Mouse (Mus musculus) MEL (cell line): ENCODE results near the gene Ybx1. TPM values are rescaled to one million over a fixed set of nuclear protein-coding genes. Genes with fewer than 3 reads are reported as not detected.

ENCODE experiments used
- DNase-seq: peaks from one replicate; pipeline ENCODE4 v3.0.0; 2011; ENCODE audit warnings: low read depth, low spot score
- H3K27ac ChIP-seq: 2 replicates; pipeline ENCODE4 v1.5.1; 2012; ENCODE audit warnings: low read depth, mild to moderate bottlenecking, control low read depth, low read length, moderate library complexity; ENCODE audit not compliant: control insufficient read depth
- H3K27me3 ChIP-seq, 2 experiments: fragments of 150-350 bp in 1 of 2; sonication (generic) in 1 of 2; 2 replicates each; pipeline ENCODE4 v1.6.1; 2012; ENCODE audit warnings: low read length in 2 of 2, mild to moderate bottlenecking in 2 of 2, improper control_type of control experiment in 1 of 2, moderate library complexity in 1 of 2; ENCODE audit not compliant: insufficient read depth in 2 of 2, control insufficient read depth in 1 of 2
- H3K36me3 ChIP-seq, 2 experiments: 2 replicates each; pipeline ENCODE4 v1.6.1; 2012 to 2014; ENCODE audit warnings: low read length in 2 of 2, improper control_type of control experiment in 1 of 2, inconsistent platforms in 1 of 2, mild to moderate bottlenecking in 1 of 2; ENCODE audit not compliant: insufficient read depth in 2 of 2, control insufficient read depth in 1 of 2
- H3K4me1 ChIP-seq, 2 experiments: fragments of 150-350 bp in 1 of 2; sonication (generic) in 1 of 2; 2 replicates each; pipeline ENCODE4 v1.6.1; 2012; ENCODE audit warnings: low read length in 2 of 2, improper control_type of control experiment in 1 of 2, mild to moderate bottlenecking in 1 of 2; ENCODE audit not compliant: insufficient read depth in 2 of 2, control insufficient read depth in 1 of 2
- H3K4me3 ChIP-seq, 2 experiments: fragments of 150-350 bp in 1 of 2; sonication (generic) in 1 of 2; 2 replicates each; pipeline ENCODE4 v1.5.1; 2012; ENCODE audit warnings: low read depth in 2 of 2, low read length in 2 of 2, mild to moderate bottlenecking in 2 of 2, moderate library complexity in 2 of 2, control low read depth in 1 of 2, improper control_type of control experiment in 1 of 2; ENCODE audit not compliant: control insufficient read depth in 1 of 2, insufficient read depth in 1 of 2
- H3K79me2 ChIP-seq: 2 replicates; pipeline ENCODE4 v1.6.1; 2012; ENCODE audit warnings: mild to moderate bottlenecking, low read length, moderate library complexity; ENCODE audit not compliant: control insufficient read depth, poor library complexity, insufficient read depth
- H3K9ac ChIP-seq: 2 replicates; pipeline ENCODE4 v1.6.1; 2012; ENCODE audit warnings: low read depth, mild to moderate bottlenecking, control low read depth, low read length, moderate library complexity; ENCODE audit not compliant: control insufficient read depth, poor library complexity, severe bottlenecking
- H3K9me3 ChIP-seq: fragments of 150-350 bp; sonication (generic); replicated peaks from 2 replicates; pipeline ENCODE4 v1.6.1; 2012; ENCODE audit warnings: mild to moderate bottlenecking, low read length, improper control_type of control experiment, moderate library complexity; ENCODE audit not compliant: insufficient read depth
- BHLHE40 ChIP-seq: IDR thresholded peaks from 2 replicates; pipeline ENCODE4 v1.6.1; 2012; ENCODE audit warnings: low read depth, mild to moderate bottlenecking, inconsistent platforms, low read length, improper control_type of control experiment, borderline replicate concordance
- CHD1 ChIP-seq: IDR thresholded peaks from 2 replicates; pipeline ENCODE4 v1.6.1; 2012; ENCODE audit warnings: low read depth, mild to moderate bottlenecking, inconsistent platforms, low read length, improper control_type of control experiment
- CHD2 ChIP-seq: IDR thresholded peaks from 2 replicates; pipeline ENCODE4 v1.6.1; 2011; ENCODE audit warnings: low read length, improper control_type of control experiment
- E2F4 ChIP-seq: IDR thresholded peaks from 2 replicates; pipeline ENCODE4 v1.6.1; 2011; ENCODE audit warnings: low read depth, low read length, improper control_type of control experiment, borderline replicate concordance
- ELF1 ChIP-seq: IDR thresholded peaks from 2 replicates; pipeline ENCODE4 v1.6.1; 2014; ENCODE audit warnings: low read depth, mild to moderate bottlenecking, inconsistent platforms, low read length, improper control_type of control experiment, moderate library complexity
- EP300 ChIP-seq, 2 experiments: IDR thresholded peaks; 2 replicates each; pipeline ENCODE4 v1.6.1; 2011; ENCODE audit warnings: improper control_type of control experiment in 2 of 2, low read length in 2 of 2, low read depth in 1 of 2, mild to moderate bottlenecking in 1 of 2
- ETS1 ChIP-seq: IDR thresholded peaks from 2 replicates; pipeline ENCODE4 v1.6.1; 2012; ENCODE audit warnings: low read depth, mild to moderate bottlenecking, inconsistent platforms, low read length, improper control_type of control experiment, moderate library complexity
- GATA1 ChIP-seq: IDR thresholded peaks from 2 replicates; pipeline ENCODE4 v1.6.1; 2011; ENCODE audit warnings: low read depth, low read length, improper control_type of control experiment
- HCFC1 ChIP-seq: IDR thresholded peaks from 2 replicates; pipeline ENCODE4 v1.6.1; 2012; ENCODE audit warnings: low read depth, mild to moderate bottlenecking, inconsistent platforms, low read length, improper control_type of control experiment, moderate library complexity
- JUND ChIP-seq: IDR thresholded peaks from 2 replicates; pipeline ENCODE4 v1.6.1; 2011; ENCODE audit warnings: low read depth, mild to moderate bottlenecking, improper control_type of control experiment, low read length
- KAT2A ChIP-seq: conservative IDR thresholded peaks from 2 replicates; pipeline ENCODE4 v1.6.1; 2012; ENCODE audit warnings: low read depth, low read length, improper control_type of control experiment, inconsistent platforms
- MAFK ChIP-seq: IDR thresholded peaks from 2 replicates; pipeline ENCODE4 v1.6.1; 2011; ENCODE audit warnings: low read depth, mild to moderate bottlenecking, low read length, improper control_type of control experiment, borderline replicate concordance
- MAX ChIP-seq: IDR thresholded peaks from 2 replicates; pipeline ENCODE4 v1.6.1; 2011; ENCODE audit warnings: low read length, improper control_type of control experiment
- MEF2A ChIP-seq: IDR thresholded peaks from 2 replicates; pipeline ENCODE4 v1.6.1; 2014; ENCODE audit warnings: low read depth, mild to moderate bottlenecking, inconsistent platforms, low read length, improper control_type of control experiment; ENCODE audit not compliant: poor library complexity, insufficient replicate concordance, severe bottlenecking; ENCODE audit errors: extremely low read depth
- MXI1 ChIP-seq: IDR thresholded peaks from 2 replicates; pipeline ENCODE4 v1.6.1; 2011; ENCODE audit warnings: mild to moderate bottlenecking, low read depth, low read length, improper control_type of control experiment
- MYB ChIP-seq: IDR thresholded peaks from 2 replicates; pipeline ENCODE4 v1.6.1; 2011; ENCODE audit warnings: mild to moderate bottlenecking, low read depth, low read length, improper control_type of control experiment
- MYC ChIP-seq: IDR thresholded peaks from 2 replicates; pipeline ENCODE4 v1.6.1; 2011; ENCODE audit warnings: low read depth, mild to moderate bottlenecking, low read length, improper control_type of control experiment, moderate library complexity
- NELFE ChIP-seq: IDR thresholded peaks from 2 replicates; pipeline ENCODE4 v1.6.1; 2011; ENCODE audit warnings: low read depth, low read length, improper control_type of control experiment
- NRF1 ChIP-seq: IDR thresholded peaks from 2 replicates; pipeline ENCODE4 v1.6.1; 2014; ENCODE audit warnings: low read depth, mild to moderate bottlenecking, inconsistent platforms, low read length, improper control_type of control experiment, moderate library complexity; ENCODE audit not compliant: poor library complexity, insufficient read depth, severe bottlenecking
- POLR2AphosphoS2 ChIP-seq: IDR thresholded peaks from 2 replicates; pipeline ENCODE4 v1.6.1; 2011; ENCODE audit warnings: low read length, improper control_type of control experiment
- POLR2AphosphoS5 ChIP-seq: IDR thresholded peaks from 2 replicates; pipeline ENCODE4 v1.6.1; 2012; ENCODE audit warnings: low read depth, borderline replicate concordance, mild to moderate bottlenecking, inconsistent platforms, low read length, moderate library complexity, mixed read lengths
- RCOR1 ChIP-seq: IDR thresholded peaks from 2 replicates; pipeline ENCODE4 v1.6.1; 2012; ENCODE audit warnings: low read depth, mild to moderate bottlenecking, inconsistent platforms, low read length, improper control_type of control experiment
- SIN3A ChIP-seq: IDR thresholded peaks from 2 replicates; pipeline ENCODE4 v1.6.1; 2012; ENCODE audit warnings: low read length, improper control_type of control experiment, inconsistent platforms
- SMC3 ChIP-seq: IDR thresholded peaks from 2 replicates; pipeline ENCODE4 v1.6.1; 2011; ENCODE audit warnings: low read depth, low read length, improper control_type of control experiment
- TAL1 ChIP-seq: IDR thresholded peaks from 2 replicates; pipeline ENCODE4 v1.6.1; 2012; ENCODE audit warnings: mild to moderate bottlenecking, inconsistent platforms, low read length, moderate library complexity, mixed read lengths
- TBP ChIP-seq: IDR thresholded peaks from 2 replicates; pipeline ENCODE4 v1.8.0; 2011; ENCODE audit warnings: low read depth, low read length, improper control_type of control experiment
- UBTF ChIP-seq: IDR thresholded peaks from 2 replicates; pipeline ENCODE4 v1.6.1; 2012; ENCODE audit warnings: low read depth, mild to moderate bottlenecking, inconsistent platforms, low read length, improper control_type of control experiment, moderate library complexity, borderline replicate concordance; ENCODE audit not compliant: insufficient read depth
- USF1 ChIP-seq: IDR thresholded peaks from 2 replicates; pipeline ENCODE4 v1.6.1; 2014; ENCODE audit warnings: low read depth, mild to moderate bottlenecking, inconsistent platforms, low read length, improper control_type of control experiment, moderate library complexity
- USF2 ChIP-seq, 2 experiments: IDR thresholded peaks; 2 replicates each; pipeline ENCODE4 v1.6.1; 2011 to 2012; ENCODE audit warnings: improper control_type of control experiment in 2 of 2, low read length in 2 of 2, borderline replicate concordance in 1 of 2, inconsistent platforms in 1 of 2, low read depth in 1 of 2, mild to moderate bottlenecking in 1 of 2; ENCODE audit not compliant: insufficient read depth in 1 of 2
- ZC3H11A ChIP-seq: IDR thresholded peaks from 2 replicates; pipeline ENCODE4 v1.6.1; 2012; ENCODE audit warnings: low read depth, mild to moderate bottlenecking, inconsistent platforms, low read length, improper control_type of control experiment
- ZKSCAN1 ChIP-seq: IDR thresholded peaks from 2 replicates; pipeline ENCODE4 v1.6.1; 2012; ENCODE audit warnings: low read depth, mild to moderate bottlenecking, inconsistent platforms, low read length, improper control_type of control experiment, moderate library complexity
- polyA plus RNA-seq, 2 experiments: library from polyadenylated mRNA; stranded (reverse) in 1 of 2; unstranded in 1 of 2; fragments of >175 nt in 1 of 2; fragments of >200 nt in 1 of 2; gene quantifications; 2 replicates each; pipeline versions ENCODE4 v1.2.1 to v1.2.4; 2012; ENCODE audit warnings: low replicate concordance in 2 of 2, low read depth in 1 of 2; ENCODE audit not compliant: insufficient read length in 2 of 2, insufficient read depth in 1 of 2, missing spikeins in 1 of 2
- total RNA-seq: library from RNA; depleted of rRNA; stranded (reverse); fragments of 300-350 nt; gene quantifications from 2 replicates; pipeline ENCODE4 v1.2.3, GENCODE M21; 2012

Gene Ybx1
- total and polyA plus RNA-seq, 3 experiments: 979 to 2,666 (median 2,172) TPM

DNA sequence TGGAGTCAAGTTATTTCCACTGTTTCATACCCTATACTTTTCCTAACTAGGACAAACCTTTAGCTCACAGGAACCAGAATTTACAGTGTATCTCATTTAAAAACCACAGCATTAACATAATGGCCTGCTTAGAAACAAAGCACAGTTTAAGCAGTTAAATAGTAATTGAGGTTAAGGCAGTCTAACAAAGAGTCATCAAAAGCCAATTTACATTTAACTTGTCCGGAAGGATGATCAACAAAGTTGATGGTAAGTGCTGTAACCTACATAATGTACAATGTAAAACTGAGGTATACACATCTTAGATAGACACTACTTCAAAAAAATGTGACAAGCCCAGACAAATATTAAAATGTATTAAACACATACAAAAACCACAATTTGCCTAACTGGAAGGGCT lies 2.5 kb downstream of the Ybx1 start:
- H3K27me3 ChIP-seq: no peaks in the 10 kb centered on the region
- peaks cover 30 to 43% of the 10 kb centered on the region in 2 experiments for H3K36me3 ChIP-seq
- TF ChIP-seq ZC3H11A (no peak), POLR2AphosphoS2 (no peak), SMC3 (no peak), BHLHE40 (no peak), NELFE (no peak), ELF1 (no peak), SIN3A (no peak)
- peaks cover 15 to 28% of the 10 kb centered on the region in 2 experiments for H3K4me1 ChIP-seq
- peak overlapping the region; percentile 99 for H3K9ac ChIP-seq
- no peaks in the 10 kb centered on the region for H3K9me3 ChIP-seq
- no peak for DNase-seq
- no peak overlapping the region for H3K27ac ChIP-seq
- peaks cover 75% of the 10 kb centered on the region for H3K79me2 ChIP-seq
- H3K4me3 ChIP-seq: peak overlapping the region; percentile 84 to 99

DNA sequence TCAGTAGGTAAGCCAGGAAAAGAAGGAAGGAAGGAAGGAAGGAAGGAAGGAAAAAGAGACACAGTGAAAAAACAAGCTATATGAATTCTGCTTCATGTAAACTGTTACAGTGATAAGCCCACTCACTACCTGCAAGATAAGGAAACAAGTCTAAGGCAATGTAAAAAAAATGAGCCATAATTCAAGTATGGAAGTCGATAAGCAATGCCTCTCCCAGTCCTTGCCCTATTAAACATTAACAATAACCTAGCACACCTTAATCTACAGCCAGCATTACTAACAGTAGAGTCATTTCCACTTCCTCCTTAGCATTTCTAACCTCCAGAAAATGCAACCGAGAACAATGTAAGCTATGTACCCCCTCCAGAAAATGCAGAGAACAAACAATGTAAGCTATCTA lies 9.1 kb downstream of the Ybx1 start:
- Histone ChIP-seq H3K9me3 (no peaks in the 10 kb centered on the region), H3K9ac (no peak overlapping the region), H3K79me2 (peaks cover 53% of the 10 kb centered on the region), H3K27ac (peak overlapping the region; percentile 82), H3K4me3 (no peak overlapping the region), H3K4me1 (peaks cover 25 to 27% of the 10 kb centered on the region in 2 experiments), H3K27me3 (no peaks in the 10 kb centered on the region), H3K36me3 (peaks cover 64 to 65% of the 10 kb centered on the region in 2 experiments)
- peak; percentile 80 for DNase-seq
- TF ChIP-seq TAL1 (peak; percentile 26), MAX (no peak), POLR2AphosphoS5 (no peak), CHD1 (no peak), EP300 (IDR thresholded peaks at IDR 0.05; ENCODE audit: low read depth in 1 of 2, low read length in 2 of 2) (peak; percentile 93), USF1 (no peak), SIN3A (peak; percentile 74), MEF2A (no peak), POLR2AphosphoS2 (0 out of 2 replicates have a peak, but pooled peaks have one; percentile 8), UBTF (no peak), CHD2 (no peak), BHLHE40 (peak; percentile 57; the same call in 1 of the 2 replicates), MYB (peak; percentile 88), MYC (no peak), NRF1 (no peak), KAT2A (no peak), HCFC1 (no peak), GATA1 (peak; percentile 97), USF2 (IDR thresholded peaks at IDR 0.05; ENCODE audit: borderline replicate concordance in 1 of 2, insufficient read depth in 1 of 2, low read depth in 1 of 2, low read length in 2 of 2) (no peak), NELFE (no peak), TBP (no peak), MXI1 (no peak; the same call in 1 of the 2 replicates), RCOR1 (peak; percentile 57; the same call in 1 of the 2 replicates), E2F4 (no peak), MAFK (no peak), ETS1 (peak; percentile 55; the same call in 1 of the 2 replicates), JUND (no peak), ZKSCAN1 (no peak)
